Mouse (Mus musculus) hindbrain, postnatal 0 days (tissue): ENCODE measurements around the gene Arf1. TPM values are rescaled to one million over a fixed set of nuclear protein-coding genes. Genes with fewer than 3 reads are reported as not detected.

Source experiments
- ATAC-seq: fragments of 200-750 bp; cut with Nextera tagmentation; 2 replicates; pipeline ENCODE4 v1.8.0; 2017; ENCODE audit warnings: mild to moderate bottlenecking, moderate TSS enrichment, moderate library complexity
- DNase-seq: peaks from one replicate; pipeline ENCODE4 v3.0.0-alpha.2; 2015; ENCODE audit warnings: low spot score
- H3K27ac ChIP-seq: fragments of 300-500 bp; sonication (generic); 2 replicates; pipeline ENCODE4 v1.5.1; 2014; ENCODE audit warnings: mild to moderate bottlenecking
- H3K27me3 ChIP-seq: fragments of 300-500 bp; sonication (generic); 2 replicates; pipeline ENCODE4 v1.6.1; 2014; ENCODE audit warnings: low read length, mixed read lengths; ENCODE audit not compliant: insufficient read depth
- H3K36me3 ChIP-seq: fragments of 300-500 bp; sonication (generic); 2 replicates; pipeline ENCODE4 v1.6.1; 2014; ENCODE audit warnings: low read length, mixed read lengths; ENCODE audit not compliant: insufficient read depth
- H3K4me1 ChIP-seq: fragments of 300-500 bp; sonication (generic); 2 replicates; pipeline ENCODE4 v1.6.1; 2014; ENCODE audit warnings: antibody characterized with exemption, low read length, mixed read lengths; ENCODE audit not compliant: insufficient read depth
- H3K4me2 ChIP-seq: fragments of 300-500 bp; sonication (generic); 2 replicates; pipeline ENCODE4 v1.6.1; 2014; ENCODE audit warnings: low read depth, mild to moderate bottlenecking, low read length, moderate library complexity, mixed read lengths
- H3K4me3 ChIP-seq: fragments of 300-500 bp; sonication (generic); 2 replicates; pipeline ENCODE4 v1.5.1; 2014; ENCODE audit warnings: low read length
- H3K9ac ChIP-seq: fragments of 300-500 bp; sonication (generic); replicated peaks from 2 replicates; pipeline ENCODE4 v1.6.1; 2014; ENCODE audit warnings: mild to moderate bottlenecking, low read length, moderate library complexity, mixed read lengths
- H3K9me3 ChIP-seq: fragments of 300-500 bp; sonication (generic); 2 replicates; pipeline ENCODE4 v1.6.1; 2016; ENCODE audit warnings: low read length, mixed read lengths
- CTCF ChIP-seq: IDR thresholded peaks from 2 replicates; pipeline ENCODE4 v1.5.1; 2016; ENCODE audit warnings: antibody characterized with exemption, control low read depth, low read depth
- WGBS: fragments of 180-500 bp; shearing (Covaris S2); extraction: QIAGEN DNeasy Blood & Tissue Kit; methylation state at CpG from one replicate; pipeline ENCODE4 v1.1.7; 2014; 5-methylcytosine and 5-hydroxymethylcytosine counted together
- polyA plus RNA-seq: library from polyadenylated mRNA; unstranded; fragments of >200 nt; fragmentation: Nextera tagmentation; extraction: Ambion mirVana; gene quantifications from 2 replicates; pipeline ENCODE4 v1.2.1, GENCODE M21; 2015
- total RNA-seq: library from RNA; depleted of rRNA; stranded (reverse); fragments of >200 nt; gene quantifications from 2 replicates; pipeline ENCODE4 v1.2.3, GENCODE M21; 2014

Gene Arf1
- total and polyA plus RNA-seq, 2 experiments from 2014 or later = 363 to 632 TPM

DNA sequence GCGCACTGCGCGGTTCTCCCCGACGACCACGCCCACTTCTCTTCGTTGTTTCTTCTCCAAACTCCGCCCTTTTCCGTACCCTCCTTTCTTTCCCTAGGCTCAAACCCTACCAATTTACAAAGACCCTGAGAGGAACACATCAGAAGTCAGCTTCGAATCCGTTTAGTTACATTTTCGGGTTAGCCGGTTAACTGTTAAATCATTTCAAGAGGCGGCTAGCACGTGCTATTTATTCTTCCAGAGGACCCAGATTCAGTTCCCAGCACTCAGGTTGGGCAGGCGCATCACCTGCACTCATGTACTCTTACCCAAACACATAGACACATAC is 36.0 kb downstream of the Arf1 start, which contains the start of gene Guk1:
Gene Guk1, minus strand, starts transcription at position 154 of the 328 bp plus-strand sequence.
- peak; percentile 5; the same call in 1 of the 2 replicates for ATAC-seq
- H3K9me3 ChIP-seq = no peaks in the 10 kb centered on the region
- peak within 1 kb of the TSS; percentile 76 for H3K4me2 ChIP-seq
- peaks cover 4% of the 10 kb centered on the region; the same call in 1 of the 2 replicates for H3K4me1 ChIP-seq
- peak within 1 kb of the TSS; percentile 74 for H3K4me3 ChIP-seq
- no peaks in the 10 kb centered on the region for H3K36me3 ChIP-seq
- DNase-seq = no peak
- peak within 1 kb of the TSS; percentile 93 for H3K27ac ChIP-seq
- peak within 1 kb of the TSS; percentile 69 for H3K9ac ChIP-seq
- TF ChIP-seq CTCF = no peak
- WGBS = 5% methylated on average over 16 of the region's 16 CpGs
- no peaks in the 10 kb centered on the region for H3K27me3 ChIP-seq

DNA sequence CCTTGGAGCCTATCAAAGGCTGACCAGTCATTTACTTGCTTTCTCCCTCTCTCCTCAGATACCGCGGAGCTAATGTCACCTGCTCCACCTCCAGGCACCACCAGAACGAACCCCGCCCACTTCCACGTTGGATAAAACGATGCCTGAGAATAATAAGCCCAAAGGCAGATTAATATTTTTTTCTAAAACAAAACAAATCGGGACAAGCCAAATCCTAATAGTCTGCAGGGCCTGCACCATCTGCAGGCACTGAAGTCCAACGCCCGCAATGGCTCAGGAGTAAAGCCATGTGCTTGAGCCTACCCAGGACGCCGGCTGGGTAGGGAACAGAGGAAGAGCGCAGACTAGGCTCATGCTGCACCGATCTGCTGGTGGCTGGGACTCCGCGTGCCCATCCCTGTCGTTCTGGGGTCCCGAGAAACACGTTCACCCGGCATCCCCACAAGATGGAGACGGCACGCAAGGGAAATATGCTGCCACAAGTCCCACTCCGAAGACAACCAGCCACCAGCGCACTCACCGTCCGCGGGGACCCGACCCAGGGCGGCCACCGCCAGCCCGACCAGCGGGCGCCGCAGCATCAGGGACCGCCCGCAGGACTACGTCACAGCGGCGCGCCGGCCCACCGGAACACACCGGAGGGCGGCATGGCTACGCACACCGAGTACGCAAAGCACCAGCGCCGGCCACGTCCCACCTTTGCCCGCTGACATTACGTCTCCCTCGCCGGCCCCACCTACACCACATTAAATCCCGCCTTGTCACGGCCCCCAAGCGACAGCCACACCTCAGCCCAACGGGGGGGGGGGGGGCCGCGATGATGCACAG is 36.6 kb downstream of the Arf1 start:
- Histone ChIP-seq H3K27me3 (no peaks in the 10 kb centered on the region), H3K9ac (peak overlapping the region; percentile 69), H3K4me1 (peaks cover 4% of the 10 kb centered on the region; the same call in 1 of the 2 replicates), H3K36me3 (no peaks in the 10 kb centered on the region), H3K4me2 (peak overlapping the region; percentile 76), H3K4me3 (peak overlapping the region; percentile 74), H3K27ac (peak overlapping the region; percentile 93), H3K9me3 (no peaks in the 10 kb centered on the region)
- TF ChIP-seq CTCF = 0 out of 2 replicates have a peak, but pooled peaks have one; percentile 8
- peak; percentile 95 for ATAC-seq
- DNase-seq = peak; percentile 94
- WGBS = under 1% methylated on average over 51 of the region's 59 CpGs

DNA sequence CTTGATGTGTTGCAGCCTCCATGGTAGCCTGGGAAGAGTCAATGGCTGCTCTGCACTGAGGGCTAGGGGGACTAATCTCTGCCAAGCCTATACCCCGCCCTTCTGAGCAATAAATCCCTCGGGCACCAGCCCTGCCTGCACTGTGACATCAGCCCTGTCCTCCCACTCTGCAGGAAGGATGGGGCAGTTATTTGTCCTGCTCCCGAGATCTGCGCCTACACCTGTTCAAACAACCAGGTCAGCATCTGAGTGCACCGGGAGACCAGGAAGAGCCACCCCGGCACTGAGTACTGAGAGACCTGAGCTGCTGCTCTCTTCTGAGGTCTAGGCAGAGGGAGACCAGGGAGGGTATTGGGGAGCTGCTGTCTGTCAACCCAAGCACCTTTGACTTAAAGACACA is 40.4 kb downstream of the Arf1 start:
- peaks cover 22% of the 10 kb centered on the region for H3K36me3 ChIP-seq
- H3K27me3 ChIP-seq = no peaks in the 10 kb centered on the region
- H3K4me1 ChIP-seq = peaks cover 4% of the 10 kb centered on the region; the same call in 1 of the 2 replicates
- H3K9me3 ChIP-seq = no peaks in the 10 kb centered on the region
- 86% methylated on average over 6 of the region's 6 CpGs for WGBS
- no peak for TF ChIP-seq CTCF
- H3K27ac ChIP-seq = no peak overlapping the region
- no peak for ATAC-seq
- no peak overlapping the region for H3K9ac ChIP-seq
- H3K4me3 ChIP-seq = no peak overlapping the region
- no peak overlapping the region for H3K4me2 ChIP-seq
- DNase-seq = no peak

DNA sequence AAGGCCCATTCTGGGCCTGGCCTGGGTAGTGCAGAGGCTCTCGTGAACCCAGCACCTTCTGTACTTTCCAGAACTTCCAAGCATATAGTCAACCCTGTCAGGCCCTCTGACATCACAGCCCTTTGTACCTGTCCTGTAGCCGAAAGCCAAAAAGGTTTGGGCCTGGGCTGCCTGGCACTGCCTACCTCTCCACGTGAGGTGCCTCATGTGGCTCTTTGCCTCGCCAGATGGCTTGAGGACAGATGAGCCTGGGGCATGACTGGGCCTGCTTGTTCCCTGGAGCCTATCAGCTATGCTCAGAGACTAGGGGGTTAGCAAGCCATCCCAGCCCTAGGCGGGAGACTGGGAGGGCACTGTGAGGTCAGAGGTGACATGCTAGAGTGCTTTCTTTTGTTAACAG is 42.6 kb downstream of the Arf1 start:
- no peak overlapping the region for H3K4me2 ChIP-seq
- DNase-seq = no peak
- no peaks in the 10 kb centered on the region for H3K9me3 ChIP-seq
- H3K9ac ChIP-seq = no peak overlapping the region
- 86% methylated on average over 5 of the region's 5 CpGs for WGBS
- no peak for TF ChIP-seq CTCF
- H3K4me1 ChIP-seq = peaks cover 4% of the 10 kb centered on the region; the same call in 1 of the 2 replicates
- no peak overlapping the region for H3K4me3 ChIP-seq
- no peak overlapping the region for H3K27ac ChIP-seq
- peaks cover 22% of the 10 kb centered on the region for H3K36me3 ChIP-seq
- ATAC-seq = no peak
- H3K27me3 ChIP-seq = no peaks in the 10 kb centered on the region

DNA sequence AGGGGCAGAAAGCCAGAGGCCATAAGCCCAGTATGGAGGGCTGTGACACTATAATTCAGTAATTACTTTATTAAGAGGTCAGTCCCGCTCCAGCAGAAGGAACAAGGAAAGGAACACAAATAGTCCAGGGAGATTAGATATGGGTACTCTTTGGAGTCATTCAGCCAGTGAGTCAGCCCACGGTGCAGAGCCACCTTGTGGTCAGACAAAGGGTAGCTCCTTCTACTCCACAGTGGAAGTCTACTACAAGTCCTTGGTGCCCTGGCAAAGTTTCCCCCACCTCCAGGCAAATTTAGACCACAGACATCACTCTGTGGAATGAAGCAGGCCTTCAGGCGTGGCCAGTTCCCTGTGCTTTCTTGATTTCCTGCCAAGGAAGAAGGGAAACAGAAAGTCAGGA is 44.2 kb downstream of the Arf1 start:
- DNase-seq (peak; percentile 77), ATAC-seq (peak; percentile 42; the same call in 1 of the 2 replicates)
- 26% methylated on average over 3 of the region's 3 CpGs for WGBS
- no peak overlapping the region for H3K4me3 ChIP-seq
- TF ChIP-seq CTCF = peak; percentile 89
- H3K9ac ChIP-seq = no peak overlapping the region
- no peaks in the 10 kb centered on the region for H3K9me3 ChIP-seq
- H3K4me2 ChIP-seq = no peak overlapping the region
- no peaks in the 10 kb centered on the region for H3K4me1 ChIP-seq
- H3K36me3 ChIP-seq = peaks cover 22% of the 10 kb centered on the region
- no peak overlapping the region for H3K27ac ChIP-seq
- no peaks in the 10 kb centered on the region for H3K27me3 ChIP-seq

DNA sequence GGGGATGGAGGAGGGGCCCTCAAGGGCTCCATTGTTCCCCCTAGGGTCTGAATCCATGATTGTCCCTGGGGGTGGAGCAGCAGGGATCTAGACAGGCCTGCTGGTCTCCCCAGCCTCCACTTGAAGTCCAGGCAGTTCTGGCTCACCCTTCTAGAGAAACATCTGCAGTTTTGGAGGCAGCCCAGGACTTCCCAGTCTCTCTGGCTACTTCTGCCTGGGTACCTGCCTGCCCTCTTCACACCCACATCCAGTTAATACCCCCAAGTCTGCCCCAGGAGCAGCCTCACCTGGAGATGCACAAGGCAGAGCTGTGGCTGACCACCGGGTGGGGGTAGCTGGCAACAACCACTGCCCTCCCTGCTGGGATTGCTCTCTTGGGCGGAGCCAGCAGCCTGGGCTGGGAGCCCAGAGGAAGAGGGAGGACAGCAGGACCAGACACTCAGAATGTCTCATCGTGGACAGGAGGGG is 45.2 kb downstream of the Arf1 start, which contains the start of gene Gjc2:
Gene Gjc2, minus strand, starts transcription at position 350 of the 468 bp plus-strand sequence.
- DNase-seq = peak; percentile 16
- no peak within 1 kb of the TSS for H3K4me2 ChIP-seq
- no peak for TF ChIP-seq CTCF
- 37% methylated on average over 3 of the region's 3 CpGs for WGBS
- no peak within 1 kb of the TSS for H3K9ac ChIP-seq
- no peak; the same call in 1 of the 2 replicates for ATAC-seq
- no peak within 1 kb of the TSS for H3K27ac ChIP-seq
- peaks cover 22% of the 10 kb centered on the region for H3K36me3 ChIP-seq
- H3K9me3 ChIP-seq = no peaks in the 10 kb centered on the region
- no peaks in the 10 kb centered on the region for H3K4me1 ChIP-seq
- peaks cover 8% of the 10 kb centered on the region for H3K27me3 ChIP-seq
- no peak within 1 kb of the TSS for H3K4me3 ChIP-seq
